Mouse (Mus musculus) cerebellum, adult 2 months (tissue): ENCODE results near the gene Cldn7. TPM values are rescaled to one million over a fixed set of nuclear protein-coding genes. Genes with fewer than 3 reads are reported as not detected.
"Not testable (repeated sequence)": the region's sequence is repeated elsewhere in the genome, so short reads cannot be mapped to it uniquely, and the experiment has no call there.

ENCODE experiments used
- DNase-seq, 2 experiments: peaks; one replicate each; pipeline ENCODE4 v3.0.0; 2021
- H3K27ac ChIP-seq: fragments of 200-500 bp; 2 replicates; pipeline ENCODE4 v1.5.1; 2012; ENCODE audit warnings: low read length, control low read depth, inconsistent platforms; ENCODE audit not compliant: insufficient read depth
- H3K27me3 ChIP-seq: fragments of 200-500 bp; 2 replicates; pipeline ENCODE4 v1.6.1; 2012; ENCODE audit warnings: inconsistent platforms, mild to moderate bottlenecking, low read length, moderate library complexity; ENCODE audit not compliant: control insufficient read depth, insufficient read depth
- H3K4me1 ChIP-seq: fragments of 200-500 bp; 2 replicates; pipeline ENCODE4 v1.6.1; 2011; ENCODE audit warnings: low read length; ENCODE audit not compliant: control insufficient read depth, insufficient read depth
- H3K4me3 ChIP-seq: fragments of 200-500 bp; replicated peaks from 2 replicates; pipeline ENCODE3; 2011; ENCODE audit warnings: mild to moderate bottlenecking, low read depth, low read length, control low read depth; ENCODE audit not compliant: insufficient read depth
- CTCF ChIP-seq: fragments of 200-500 bp; IDR thresholded peaks from 2 replicates; pipeline ENCODE4 v1.5.1; 2011; ENCODE audit warnings: low read depth, mild to moderate bottlenecking, control low read depth, low read length, moderate library complexity, borderline replicate concordance; ENCODE audit not compliant: insufficient read depth
- POLR2A ChIP-seq: fragments of 200-500 bp; IDR thresholded peaks from 2 replicates; pipeline ENCODE4 v1.6.1; 2011; ENCODE audit warnings: low read length, control low read depth, borderline replicate concordance; ENCODE audit not compliant: insufficient read depth
- WGBS: fragments of 180-500 bp; shearing (Covaris S2); methylation state at CpG from one replicate; pipeline ENCODE4 v1.1.7; 2018; 5-methylcytosine and 5-hydroxymethylcytosine counted together
- polyA plus RNA-seq: library from polyadenylated mRNA; depleted of rRNA; stranded (reverse); fragments of >200 nt; gene quantifications from 2 replicates; pipeline ENCODE4 v1.2.3, GENCODE M21; 2012

Cldn7 gene
- polyA plus RNA-seq, 1 experiment = 0.33 TPM

- H3K4me3 ChIP-seq = no peak overlapping the region
- H3K27ac ChIP-seq = no peak overlapping the region
- no peaks in the 10 kb centered on the region for H3K27me3 ChIP-seq
- TF ChIP-seq CTCF = no peak
- TF ChIP-seq POLR2A = no peak
- DNase-seq = no peak
- H3K4me1 ChIP-seq = peaks cover 2% of the 10 kb centered on the region; the same call in 1 of the 2 replicates
- WGBS = 81% methylated on average over 6 of the region's 6 CpGs
These were observed 45.5 kb downstream of the Cldn7 start for GRCm38 (mm10) chr11:70010033-70010432.

DNA sequence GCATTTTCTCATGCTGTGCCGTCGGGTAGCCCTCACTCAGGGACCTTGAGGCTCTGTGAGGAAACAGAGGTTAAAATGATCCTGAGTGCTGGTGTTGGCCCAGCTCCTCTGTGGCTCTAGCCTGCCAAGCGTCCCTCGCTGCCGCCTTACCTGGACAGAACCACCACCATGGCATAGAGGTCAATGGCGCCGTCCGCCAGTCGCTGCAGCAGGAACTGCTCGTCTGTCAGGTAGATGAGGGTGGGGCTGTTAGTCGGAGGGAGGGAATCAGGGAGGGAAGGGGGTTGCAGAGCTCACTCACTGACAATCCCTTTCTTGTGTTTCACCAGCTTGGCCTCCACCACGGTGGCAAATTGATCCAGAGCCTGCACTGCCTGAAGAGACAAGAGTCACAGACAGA is 46.0 kb downstream of the Cldn7 start:
- WGBS = 76% methylated on average over 12 of the region's 12 CpGs
- TF ChIP-seq POLR2A (no peak), CTCF (no peak)
- Histone ChIP-seq H3K27ac (no peak overlapping the region), H3K4me1 (peaks cover 2% of the 10 kb centered on the region; the same call in 1 of the 2 replicates), H3K27me3 (no peaks in the 10 kb centered on the region), H3K4me3 (no peak overlapping the region)
- no peak for DNase-seq

DNA sequence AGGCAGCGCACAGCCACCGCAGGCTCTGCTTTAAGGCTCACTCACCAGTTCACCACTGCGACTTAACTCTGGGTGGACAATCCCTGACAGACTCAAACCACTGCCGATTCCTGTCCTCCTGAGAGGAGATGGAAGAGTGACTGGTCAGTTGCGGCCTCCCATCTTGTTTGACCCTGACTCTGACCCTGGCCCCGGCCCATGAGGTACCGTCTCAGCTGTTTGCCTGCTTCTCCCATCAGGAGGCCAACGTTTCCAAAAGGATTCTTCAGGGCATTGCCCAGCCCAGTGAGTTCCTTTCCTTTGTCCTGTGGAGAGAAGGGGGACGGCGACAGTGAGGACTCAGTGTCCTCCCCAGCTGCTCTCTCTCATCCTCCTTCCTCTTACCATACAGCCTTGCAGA is 46.4 kb downstream of the Cldn7 start:
- H3K4me3 ChIP-seq = no peak overlapping the region
- TF ChIP-seq POLR2A = no peak
- TF ChIP-seq CTCF = no peak
- no peak for DNase-seq
- peaks cover 2% of the 10 kb centered on the region; the same call in 1 of the 2 replicates for H3K4me1 ChIP-seq
- 60% methylated on average over 10 of the region's 10 CpGs for WGBS
- no peaks in the 10 kb centered on the region for H3K27me3 ChIP-seq
- H3K27ac ChIP-seq = no peak overlapping the region

DNA sequence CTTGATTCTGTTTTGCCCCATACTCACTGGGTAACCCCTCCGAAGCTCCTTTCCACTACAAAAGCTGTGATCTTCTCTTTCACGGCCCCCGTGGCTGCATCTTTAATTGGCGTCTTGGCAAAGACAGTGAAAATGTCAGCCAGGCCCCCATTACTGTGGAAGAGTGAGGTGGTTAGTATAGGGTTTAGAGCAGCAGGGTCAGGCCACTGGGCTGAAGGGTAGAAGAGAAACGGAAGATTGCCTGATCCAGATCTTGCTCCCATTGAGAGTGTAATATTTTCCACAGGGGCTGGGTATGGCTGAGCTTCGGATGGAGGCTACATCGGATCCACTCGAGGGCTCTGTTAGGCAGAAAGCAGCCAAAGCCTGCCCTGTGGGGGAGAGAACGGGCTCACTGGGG is 48.4 kb downstream of the Cldn7 start:
- H3K4me1 ChIP-seq = peaks cover 9% of the 10 kb centered on the region

GRCm38 (mm10) chr11:70013408-70013807 is 48.8 kb downstream of the Cldn7 start:
- Histone ChIP-seq H3K4me1 (peaks cover 9% of the 10 kb centered on the region), H3K27me3 (no peaks in the 10 kb centered on the region), H3K27ac (no peak overlapping the region), H3K4me3 (no peak overlapping the region)
- TF ChIP-seq POLR2A = no peak
- no peak for TF ChIP-seq CTCF
- WGBS = 57% methylated on average over 3 of the region's 3 CpGs
- DNase-seq = no peak

More for the DNA sequence above, 48.4 kb downstream of the Cldn7 start:
- 57% methylated on average over 9 of the region's 9 CpGs for WGBS
- H3K27ac ChIP-seq = no peak overlapping the region
- TF ChIP-seq POLR2A (no peak), CTCF (no peak)
- H3K4me3 ChIP-seq = no peak overlapping the region
- DNase-seq = peak in 1 of 2 experiments; percentile 20
- H3K27me3 ChIP-seq = no peaks in the 10 kb centered on the region

DNA sequence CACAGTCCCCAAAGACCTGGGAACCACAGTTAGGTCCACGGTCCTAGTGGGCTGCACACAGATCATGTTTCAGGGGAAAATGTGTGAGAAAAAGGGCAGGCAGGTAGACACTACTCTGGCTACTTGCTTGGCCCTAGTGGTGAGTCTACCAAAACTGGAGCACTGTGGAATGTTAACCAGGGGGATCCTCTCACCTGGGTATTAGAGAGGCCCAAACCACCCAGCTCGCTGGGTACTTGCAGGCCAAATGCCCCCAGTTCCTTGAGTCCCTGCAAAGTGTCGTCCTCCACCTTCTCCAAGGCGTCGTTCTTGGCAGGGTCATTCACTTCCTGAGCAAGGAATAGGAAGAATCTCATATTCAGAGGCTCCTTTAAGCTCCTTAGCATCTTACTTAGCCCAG is 49.5 kb downstream of the Cldn7 start:
- peaks cover 9% of the 10 kb centered on the region for H3K4me1 ChIP-seq
- no peak overlapping the region for H3K4me3 ChIP-seq
- no peak overlapping the region for H3K27ac ChIP-seq
- no peaks in the 10 kb centered on the region for H3K27me3 ChIP-seq
- TF ChIP-seq POLR2A (no peak), CTCF (no peak)
- DNase-seq = no peak
- WGBS = 64% methylated on average over 5 of the region's 5 CpGs

GRCm38 (mm10) chr11:70014880-70015558 is 50.4 kb downstream of the Cldn7 start, which contains the start of gene Acadvl:
Gene Acadvl (minus strand): TSS chr11:70015411.
- H3K4me1 ChIP-seq = peaks cover 9% of the 10 kb centered on the region
- peak; percentile 86 for TF ChIP-seq POLR2A
- TF ChIP-seq CTCF = peak; percentile 36; the same call in 1 of the 2 replicates
- no peaks in the 10 kb centered on the region for H3K27me3 ChIP-seq
- H3K4me3 ChIP-seq = peak within 1 kb of the TSS; percentile 80
- H3K27ac ChIP-seq = peak within 1 kb of the TSS; percentile 53
- DNase-seq = peak; percentile 90 to 92
- WGBS = under 1% methylated on average over 35 of the region's 35 CpGs

DNA sequence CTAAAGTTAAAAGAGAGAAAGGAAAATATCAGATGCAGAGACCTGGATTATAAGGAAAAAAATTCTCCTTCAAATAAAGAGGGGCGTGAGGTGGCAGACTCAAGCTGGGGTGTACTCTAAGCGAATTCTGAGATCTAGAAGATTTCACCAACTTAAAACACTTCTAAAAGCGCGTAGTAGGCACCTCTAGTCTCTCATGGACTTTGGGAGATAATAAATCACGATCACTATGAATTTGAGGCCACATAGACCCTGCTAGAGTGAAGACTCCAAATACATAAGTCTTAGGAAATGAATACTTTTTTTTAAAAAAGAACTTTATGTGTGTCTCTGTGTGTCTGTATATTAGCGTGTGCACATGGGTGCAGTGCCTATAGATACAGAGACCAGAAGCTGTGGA is 51.1 kb downstream of the Cldn7 start:
- DNase-seq = no peak
- Histone ChIP-seq H3K27ac (no peak overlapping the region), H3K27me3 (no peaks in the 10 kb centered on the region), H3K4me3 (no peak overlapping the region), H3K4me1 (peaks cover 9% of the 10 kb centered on the region)
- 65% methylated on average over 6 of the region's 6 CpGs for WGBS
- TF ChIP-seq POLR2A = no peak
- TF ChIP-seq CTCF = no peak

GRCm38 (mm10) chr11:70016177-70016576 is 51.6 kb downstream of the Cldn7 start:
- H3K4me1 ChIP-seq, DNase-seq, H3K27ac ChIP-seq, H3K27me3 ChIP-seq, H3K4me3 ChIP-seq: not testable (repeated sequence)
- 56% methylated on average over 2 of the region's 2 CpGs for WGBS
